Mouse (Mus musculus) heart, postnatal 25 days (tissue): ENCODE measurements around the gene Frmd6. TPM values are rescaled to one million over a fixed set of nuclear protein-coding genes. Genes with fewer than 3 reads are reported as not detected.

Source experiments
- DNase-seq: peaks from one replicate; pipeline ENCODE4 v3.0.0; 2022; ENCODE audit warnings: low spot score
- intact Hi-C: fragments of 180-260 bp; cut with DNase I; formaldehyde crosslinking; loops from one replicate; pipeline ENCODE4 v1.15.1; 2025
- total RNA-seq, 2 experiments: library from RNA; stranded (reverse); gene quantifications; 2 replicates each; pipeline ENCODE4 v1.2.3; 2021

Gene Frmd6
- total RNA-seq, 2 experiments from 2014 or later: 38.5 to 43.3 TPM

GRCm38 (mm10) chr12:70849024-70849423 is 23.7 kb downstream of the Frmd6 start:
- intact Hi-C loops: no loop called here

DNA sequence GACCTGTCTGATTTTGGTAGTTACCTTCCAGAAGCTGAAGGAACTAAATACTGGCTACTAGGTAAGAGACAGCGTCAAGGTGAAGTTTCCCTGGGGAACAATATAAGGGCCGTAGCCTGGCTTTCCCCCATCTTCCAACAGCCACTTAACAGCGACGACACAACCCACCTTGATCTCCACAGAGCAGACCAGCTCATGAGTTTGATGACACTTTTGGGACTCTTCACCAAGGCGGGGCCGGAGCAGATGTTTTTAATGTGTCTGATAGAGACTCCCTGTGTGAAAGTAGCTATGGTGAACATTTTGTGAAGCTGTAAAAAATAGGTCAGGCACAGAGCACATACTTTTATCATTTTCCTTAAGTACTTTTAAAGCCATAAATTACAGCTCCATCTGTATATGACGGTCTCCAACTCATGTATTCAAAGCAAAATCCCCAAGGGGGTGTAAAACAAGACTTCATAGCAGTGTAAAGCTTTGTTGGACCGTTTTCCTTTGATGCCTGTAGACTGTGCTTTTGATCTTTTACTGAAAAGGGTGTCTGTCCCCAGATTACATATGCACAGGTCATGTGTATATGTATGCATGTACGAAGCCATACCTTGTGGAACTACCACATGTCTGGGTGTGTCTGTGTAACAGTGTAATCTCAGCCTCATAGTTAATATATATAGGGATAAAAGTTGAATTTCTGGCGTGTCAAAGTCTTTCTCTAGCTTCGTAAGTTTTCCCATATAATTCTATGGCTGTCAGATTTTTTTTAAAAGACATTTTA is 24.4 kb downstream of the Frmd6 start:
- DNase-seq: no peak
- intact Hi-C loops: no loop called here

More at GRCm38 (mm10) chr12:70849024-70849423, 23.7 kb downstream of the Frmd6 start:
- no peak for DNase-seq

DNA sequence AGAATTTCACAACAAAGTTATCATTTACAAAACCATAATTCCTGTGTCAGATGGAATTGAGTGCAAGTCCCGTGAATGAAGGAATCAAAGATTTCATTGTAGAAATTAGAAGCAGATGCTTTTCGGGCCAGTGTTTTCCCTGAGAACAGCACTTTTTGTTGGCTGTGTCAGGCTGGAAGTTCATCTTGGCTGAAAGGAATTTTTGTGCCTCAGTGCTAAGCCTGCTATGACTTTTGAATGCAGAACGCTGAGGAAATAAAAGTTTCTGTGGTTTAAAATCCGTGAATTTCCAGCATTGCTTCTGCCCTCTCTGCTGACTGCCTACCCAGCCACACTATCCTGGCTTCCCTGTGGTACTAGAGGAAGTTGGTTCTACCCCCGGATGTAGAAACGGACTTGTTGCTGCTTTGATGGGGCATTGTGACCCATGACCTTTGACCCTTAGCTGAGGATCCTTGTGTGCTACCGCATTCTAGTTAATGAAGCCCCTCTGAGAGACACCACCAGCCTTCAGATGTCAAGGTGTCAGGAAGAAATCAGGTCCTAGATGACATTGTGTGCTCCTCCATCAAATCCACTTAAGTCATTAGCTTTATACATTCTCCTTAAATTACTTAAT is 26.1 kb downstream of the Frmd6 start:
- intact Hi-C loops: no loop called here
- DNase-seq: no peak

DNA sequence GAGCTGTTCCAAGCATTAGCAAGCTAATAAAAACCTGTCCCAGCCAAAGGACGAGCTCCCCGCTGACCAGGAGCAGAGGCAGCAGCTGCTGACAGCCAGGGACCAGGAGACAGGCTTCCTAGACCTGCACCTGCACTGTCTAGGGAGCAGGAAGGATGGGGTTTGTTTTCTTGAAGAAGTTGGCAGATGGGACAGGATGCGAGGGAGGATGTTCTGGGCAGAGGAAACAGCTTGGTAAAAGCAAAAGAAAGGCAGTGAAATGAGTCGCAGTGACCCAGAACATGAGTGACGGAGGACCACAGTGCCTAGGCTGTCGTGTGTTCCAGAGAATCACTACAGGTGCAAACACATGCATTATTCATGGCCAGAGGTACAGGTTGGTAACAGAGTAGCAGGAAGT is 27.7 kb downstream of the Frmd6 start:
- intact Hi-C loops: no loop called here
- DNase-seq: no peak

DNA sequence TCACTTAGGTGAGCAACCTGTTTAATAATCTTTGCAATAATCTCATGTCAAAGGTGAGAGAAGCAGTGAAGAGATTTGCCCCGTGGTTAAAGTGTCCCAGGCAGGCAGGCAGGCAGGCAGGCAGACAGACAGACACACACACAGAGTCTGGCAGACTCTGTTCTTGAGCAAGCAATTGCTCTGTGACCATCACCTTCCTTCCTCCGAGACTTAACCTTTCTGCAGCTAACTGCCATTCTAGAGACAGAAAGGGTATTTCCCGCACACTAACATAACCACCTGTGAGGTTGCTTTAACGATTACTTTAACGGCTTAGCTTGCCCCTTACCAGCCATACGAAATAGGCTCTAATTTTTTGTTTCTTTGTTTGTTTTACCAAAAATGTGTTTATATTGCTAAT is 30.4 kb downstream of the Frmd6 start:
- intact Hi-C loops: no loop called here
- no peak for DNase-seq

DNA sequence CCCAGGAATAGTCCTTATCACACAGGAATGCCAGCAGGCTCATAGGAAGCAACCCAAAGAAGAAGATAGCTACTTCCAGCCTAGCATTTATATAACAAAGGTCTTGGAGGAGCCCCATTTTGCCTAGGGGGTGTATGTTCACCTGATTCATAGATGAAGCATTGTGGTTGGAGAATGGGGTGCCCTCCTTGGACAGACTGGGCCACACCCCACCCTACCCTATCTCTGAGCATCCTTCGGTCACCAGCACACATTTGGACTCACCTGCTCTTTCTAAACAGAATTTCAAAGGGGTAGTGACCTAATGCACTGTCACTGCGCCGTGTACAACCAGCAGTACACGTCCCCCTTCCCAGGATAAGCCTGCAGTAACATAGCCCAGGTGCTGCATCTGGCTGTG is 31.5 kb downstream of the Frmd6 start:
- intact Hi-C loops: no loop called here
- DNase-seq: no peak

- intact Hi-C loops: no loop called here
- no peak for DNase-seq
Observed at GRCm38 (mm10) chr12:70863281-70863680, 38.0 kb downstream of the Frmd6 start.

DNA sequence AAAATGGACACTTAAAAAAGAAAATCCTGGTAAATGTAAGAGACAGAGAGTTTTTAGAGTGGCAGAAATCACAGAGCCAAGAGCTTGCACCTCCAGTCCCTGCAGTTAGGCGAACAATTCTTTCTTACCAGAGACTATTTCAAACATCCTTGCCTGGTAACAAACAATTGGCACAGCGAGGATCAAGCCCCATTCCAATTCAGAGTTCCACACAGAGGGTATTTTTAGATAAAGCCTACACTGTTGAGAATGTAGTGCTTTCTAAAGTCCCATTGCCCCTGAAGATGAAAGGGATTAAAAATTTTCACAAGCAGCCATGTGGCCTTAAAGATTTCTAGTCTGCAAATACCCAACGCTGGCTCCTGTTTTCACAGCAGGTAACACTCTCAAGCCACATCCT is 42.5 kb downstream of the Frmd6 start:
- DNase-seq: no peak
- intact Hi-C loops: loop anchor here (5.0 kb wide), 1 partner anchor 40 kb away; the partner anchor contains the start of gene Frmd6

GRCm38 (mm10) chr12:70868190-70868987 is 43.1 kb downstream of the Frmd6 start:
- no peak for DNase-seq
- intact Hi-C loops: loop anchor here (5.0 kb wide), 1 partner anchor 41 kb away; the partner anchor contains the start of gene Frmd6

GRCm38 (mm10) chr12:70868988-70869291 is 43.6 kb downstream of the Frmd6 start:
- DNase-seq: no peak
- intact Hi-C loops: loop anchor here (5.0 kb wide), 1 partner anchor 42 kb away; the partner anchor contains the start of gene Frmd6

DNA sequence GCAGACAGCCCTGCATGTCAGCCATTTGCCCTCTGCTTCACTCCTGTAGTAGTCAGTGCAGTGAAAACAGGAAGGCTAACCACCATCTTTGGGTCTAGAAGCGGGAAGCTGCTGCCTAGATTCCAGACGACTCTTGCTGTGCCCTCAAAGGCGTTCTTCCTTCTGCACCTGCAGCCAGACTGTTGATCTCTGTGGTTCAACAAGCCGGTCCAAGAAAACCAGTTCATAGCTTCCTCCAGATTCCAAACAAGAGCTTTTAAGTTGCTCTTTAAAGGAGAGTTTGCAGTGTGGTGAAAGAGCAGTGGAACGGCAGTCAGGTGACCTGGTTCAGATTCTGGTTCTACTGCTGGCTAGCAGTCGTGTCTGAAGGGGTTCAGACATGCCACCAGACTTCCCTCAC is 48.2 kb downstream of the Frmd6 start:
- no peak for DNase-seq
- intact Hi-C loops: no loop called here

DNA sequence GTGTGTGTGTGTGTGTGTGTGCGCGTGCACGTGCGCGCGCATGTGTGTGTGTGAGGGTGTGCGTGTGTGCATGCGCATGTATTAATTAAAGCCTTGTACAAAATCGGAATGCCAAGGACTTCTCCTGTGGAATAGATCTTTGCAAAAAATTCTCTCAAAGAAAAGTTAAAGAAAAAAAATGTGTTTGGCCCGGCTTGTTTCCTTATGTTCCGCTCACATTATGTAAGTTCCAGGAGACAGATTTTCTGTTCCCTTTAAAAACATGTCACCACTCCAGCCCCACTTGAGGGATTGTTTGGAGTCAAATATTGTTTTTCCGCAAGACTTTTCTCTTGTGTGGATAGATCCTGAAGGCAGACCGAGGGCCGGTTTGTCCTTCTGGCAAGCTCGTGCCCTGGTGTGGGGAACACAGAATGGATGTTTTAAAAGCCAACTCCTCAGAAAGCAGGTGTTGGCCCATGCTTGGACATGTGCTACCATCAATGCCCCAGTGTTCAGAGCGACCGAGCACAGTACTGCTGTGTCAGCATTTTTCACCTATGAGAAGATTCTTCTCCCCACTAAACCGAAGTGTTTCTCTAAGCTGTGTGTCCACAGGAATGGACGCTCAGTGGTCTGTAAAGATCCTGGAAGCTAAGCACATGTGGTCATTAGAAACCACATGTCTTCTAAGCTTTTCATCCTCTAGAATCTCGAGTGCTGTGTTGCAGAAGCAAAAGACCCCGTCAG is 51.1 kb downstream of the Frmd6 start:
- no peak for DNase-seq
- intact Hi-C loops: no loop called here

GRCm38 (mm10) chr12:70877926-70878710 is 52.8 kb downstream of the Frmd6 start:
- intact Hi-C loops: no loop called here

DNA sequence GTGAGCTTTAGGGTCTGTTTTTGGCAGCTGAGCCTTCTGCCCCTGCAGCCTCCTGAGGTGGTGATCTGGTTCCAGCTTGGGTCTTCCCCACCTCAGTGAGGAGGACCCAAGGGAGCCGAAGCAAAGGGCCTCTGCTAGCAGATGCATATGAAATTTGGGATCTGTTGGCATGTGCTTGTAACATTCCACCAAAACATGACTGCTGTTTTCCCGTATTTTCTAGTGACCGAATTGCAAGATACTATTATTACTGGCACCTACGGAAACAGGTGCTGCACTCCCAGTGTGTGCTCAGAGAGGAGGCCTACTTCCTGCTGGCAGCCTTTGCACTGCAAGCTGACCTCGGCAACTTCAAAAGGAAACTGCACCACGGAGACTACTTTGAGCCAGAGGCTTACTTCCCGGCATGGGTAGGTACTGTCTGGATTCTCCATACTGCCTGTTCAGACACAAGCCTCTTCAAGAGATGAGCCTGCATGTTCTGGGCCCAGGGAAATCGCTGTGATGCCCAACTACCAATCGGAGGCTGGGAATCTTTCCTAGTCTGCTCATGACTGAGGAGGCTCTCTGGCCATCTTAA is 55.2 kb downstream of the Frmd6 start:
- intact Hi-C loops: loop anchor here (5.0 kb wide), 1 partner anchor 228 kb away; no protein-coding TSS in a partner anchor
- no peak for DNase-seq

More at GRCm38 (mm10) chr12:70877926-70878710, 52.8 kb downstream of the Frmd6 start:
- DNase-seq: no peak

DNA sequence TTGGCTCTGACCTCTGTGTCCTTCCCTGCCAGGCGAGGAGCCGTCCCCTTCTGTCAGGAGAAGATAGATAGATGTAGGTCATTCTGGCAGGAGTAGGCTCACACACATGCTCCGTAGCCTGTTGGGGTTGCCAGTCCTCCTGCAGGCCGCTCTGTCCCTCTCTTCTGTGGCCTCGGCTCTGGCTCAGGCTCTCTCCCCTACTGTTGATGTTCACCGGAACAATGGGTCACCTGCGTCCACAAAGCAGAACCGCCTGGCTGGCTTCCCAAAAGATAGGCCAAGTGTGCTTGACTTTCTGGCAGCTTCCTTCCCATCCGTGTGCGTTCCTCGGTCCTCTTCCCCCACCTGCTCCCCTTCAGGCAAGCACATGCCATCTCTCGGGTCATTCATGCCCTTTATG is 56.0 kb downstream of the Frmd6 start:
- intact Hi-C loops: loop anchor here (1.0 to 5.0 kb wide), 2 partner anchors 56 to 229 kb away; partner anchors contain the start of gene Frmd6
- peak; percentile 54 for DNase-seq

GRCm38 (mm10) chr12:70881854-70882253 is 56.5 kb downstream of the Frmd6 start:
- DNase-seq: no peak
- intact Hi-C loops: loop anchor here (1.0 to 5.0 kb wide), 2 partner anchors 57 to 230 kb away; partner anchors contain the start of gene Frmd6

DNA sequence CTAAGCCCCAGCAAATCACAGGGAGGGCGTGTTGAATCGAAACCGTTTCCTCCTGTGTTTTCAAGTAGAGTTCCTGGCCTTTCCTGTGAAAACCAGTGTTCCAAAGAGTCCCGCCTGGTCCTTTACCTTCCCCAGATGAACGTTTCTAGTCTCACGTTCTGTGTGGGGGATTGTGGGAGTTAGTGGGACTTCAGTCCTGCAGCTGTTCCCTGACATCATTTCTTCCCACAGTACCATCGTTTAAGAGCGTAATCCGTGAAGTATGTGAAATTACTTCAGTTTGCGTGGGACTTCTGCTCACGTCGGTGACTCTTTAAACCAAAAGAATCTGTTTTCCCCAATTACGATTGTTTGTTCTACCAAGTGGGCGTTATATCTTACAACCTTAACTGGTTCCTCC is 57.8 kb downstream of the Frmd6 start:
- DNase-seq: no peak
- intact Hi-C loops: loop anchor here (5.0 kb wide), 1 partner anchor 231 kb away; no protein-coding TSS in a partner anchor

DNA sequence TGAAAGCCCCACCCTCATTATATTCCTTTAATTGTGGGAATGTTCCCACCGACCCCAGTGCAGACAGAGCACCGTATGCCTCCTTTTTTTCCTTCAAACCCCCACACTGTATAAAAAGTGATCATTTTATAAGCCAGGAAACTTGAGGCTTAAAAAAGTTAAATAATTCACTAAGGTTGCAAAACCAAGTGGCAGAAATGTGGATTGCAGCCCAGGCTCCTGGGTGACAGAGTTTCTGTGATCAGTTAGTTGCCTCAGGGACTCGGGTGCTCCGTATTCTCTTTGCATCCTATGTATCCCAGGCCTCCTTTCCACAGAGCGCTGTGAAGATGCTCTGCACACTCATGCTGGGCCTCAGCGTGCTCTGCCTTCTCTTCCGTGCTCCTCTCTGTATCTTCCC is 58.8 kb downstream of the Frmd6 start:
- intact Hi-C loops: loop anchor here (5.0 kb wide), 1 partner anchor 232 kb away; no protein-coding TSS in a partner anchor
- DNase-seq: no peak
